Mouse (Mus musculus): ENCODE results near the gene Dync1li1. TPM values are rescaled to one million over a fixed set of nuclear protein-coding genes. Genes with fewer than 3 reads are reported as not detected.

Dync1li1 gene
- polyA plus RNA-seq, 2 experiments from 2014 or later: 45.1 to 46.5 TPM

DNA sequence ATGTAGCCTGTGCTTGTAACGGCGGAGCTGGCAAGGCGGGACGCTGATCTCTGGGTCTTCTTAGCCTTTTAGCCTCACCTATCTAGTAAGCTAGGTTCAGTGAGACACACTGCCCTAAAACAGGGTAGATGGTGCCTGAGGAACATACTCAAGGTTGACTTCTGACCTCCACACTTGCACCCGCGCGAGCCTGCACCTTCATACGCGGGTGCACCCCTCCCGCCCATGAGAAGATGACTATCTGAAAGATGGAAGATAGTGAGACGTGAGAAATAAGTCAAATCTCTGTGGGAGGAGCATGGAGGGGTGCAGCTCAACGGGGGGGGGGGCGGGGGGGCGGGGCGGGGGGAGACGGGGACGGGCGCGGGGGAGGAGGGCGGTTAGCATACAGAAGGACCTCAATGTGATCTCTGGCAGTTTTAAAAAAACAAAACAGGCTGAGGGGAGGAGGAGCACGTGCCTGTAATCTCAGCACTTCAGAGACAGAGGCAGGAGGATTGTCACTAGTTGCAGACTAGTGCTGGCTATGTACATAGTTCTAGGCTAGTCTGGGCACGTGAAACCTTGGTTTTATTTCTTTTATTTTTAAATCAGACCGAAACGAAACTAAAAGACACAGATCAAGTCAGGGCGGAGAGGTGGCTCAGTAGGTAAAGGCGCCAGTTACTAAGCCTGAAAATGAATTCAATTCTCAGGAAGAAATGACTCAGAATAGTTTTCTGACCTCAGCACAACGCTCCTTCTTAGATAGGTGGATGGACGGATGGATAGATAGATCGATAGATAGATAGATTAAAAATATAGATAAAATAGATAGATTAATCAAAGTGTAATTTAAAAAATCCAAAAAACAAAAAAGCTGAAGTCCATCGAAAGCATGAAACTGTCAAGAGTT, 41.6 kb downstream of the Dync1li1 start:
- peak; percentile 47 for ATAC-seq

DNA sequence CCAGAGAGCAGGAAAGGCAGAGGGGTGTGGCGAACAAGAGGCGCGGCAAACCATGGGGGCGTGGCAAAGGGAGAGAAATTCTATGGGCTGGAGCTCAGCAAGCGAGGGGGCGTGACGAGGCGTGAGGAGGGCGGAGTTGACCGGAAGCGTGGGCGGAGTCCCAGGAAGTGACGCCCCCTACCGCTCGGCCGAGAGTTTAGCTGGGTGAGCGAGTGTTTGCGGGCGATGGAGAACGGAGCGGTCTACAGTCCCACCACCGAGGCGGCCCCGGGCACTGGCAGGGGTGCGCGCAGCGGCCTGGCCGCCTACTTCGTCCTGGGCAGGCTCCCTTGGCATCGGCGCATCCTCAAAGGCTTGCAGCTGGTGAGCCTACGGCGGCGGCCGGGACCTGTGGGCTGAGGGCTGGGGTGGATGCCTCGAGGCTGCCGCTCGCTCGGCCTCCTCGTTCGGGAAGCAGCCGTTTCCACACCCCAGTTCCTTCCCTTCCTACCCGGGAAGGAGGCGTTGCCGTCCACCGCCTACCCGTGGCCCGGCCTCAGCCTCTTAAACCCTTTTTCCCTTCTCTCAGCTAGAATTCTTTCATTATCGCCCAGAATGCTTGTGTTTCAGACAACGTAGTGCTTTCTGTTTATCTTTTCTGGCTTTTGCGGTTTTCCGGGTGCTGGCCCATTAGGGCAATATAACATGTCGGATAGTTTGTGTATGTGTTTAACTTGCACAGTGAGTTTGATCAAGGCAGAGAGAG, 42.6 kb downstream of the Dync1li1 start, which contains the start of gene Cmtm6:
Cmtm6 (plus strand) TSS at position 106 of the 745 bp plus-strand sequence.
- peak; percentile 78 for ATAC-seq

DNA sequence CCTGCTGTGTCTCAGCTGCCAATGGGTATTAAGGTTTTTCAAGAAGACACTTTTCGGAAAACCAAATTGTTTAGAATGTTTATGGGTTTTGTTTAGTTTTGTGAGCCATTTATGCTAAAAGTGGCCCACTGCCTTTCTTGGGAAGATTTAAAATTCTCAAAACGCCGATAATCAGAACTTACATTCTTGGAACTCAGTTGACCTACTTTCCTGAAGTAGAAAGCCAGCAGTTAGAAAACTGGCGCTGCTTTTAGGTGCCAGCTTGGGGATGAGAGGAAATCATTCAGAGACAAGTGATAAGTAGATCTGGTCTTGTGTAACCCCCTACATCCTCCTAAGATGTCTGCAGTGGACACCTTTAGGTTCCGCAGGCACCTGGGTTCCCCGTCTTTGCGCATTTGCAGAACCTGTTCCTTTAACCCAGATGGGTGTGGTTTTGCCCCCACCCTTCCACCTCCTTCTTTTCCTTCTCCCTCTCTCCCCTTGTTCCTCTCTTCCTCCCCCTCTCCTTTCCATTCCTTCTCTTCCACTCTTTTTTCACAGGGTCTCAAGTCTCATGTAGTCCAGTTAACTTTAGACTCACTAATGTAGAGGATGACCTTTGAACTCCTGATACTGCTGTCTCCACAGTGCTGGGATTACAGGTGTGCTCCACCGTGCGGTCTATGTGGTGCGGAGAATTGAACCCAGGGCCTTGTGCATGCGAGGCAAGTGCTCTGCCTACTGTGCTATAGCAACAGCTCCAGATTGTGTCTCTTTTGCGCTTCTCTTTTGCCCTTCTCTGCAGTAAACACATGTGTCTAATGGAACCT, 43.5 kb downstream of the Dync1li1 start:
- ATAC-seq: no peak

DNA sequence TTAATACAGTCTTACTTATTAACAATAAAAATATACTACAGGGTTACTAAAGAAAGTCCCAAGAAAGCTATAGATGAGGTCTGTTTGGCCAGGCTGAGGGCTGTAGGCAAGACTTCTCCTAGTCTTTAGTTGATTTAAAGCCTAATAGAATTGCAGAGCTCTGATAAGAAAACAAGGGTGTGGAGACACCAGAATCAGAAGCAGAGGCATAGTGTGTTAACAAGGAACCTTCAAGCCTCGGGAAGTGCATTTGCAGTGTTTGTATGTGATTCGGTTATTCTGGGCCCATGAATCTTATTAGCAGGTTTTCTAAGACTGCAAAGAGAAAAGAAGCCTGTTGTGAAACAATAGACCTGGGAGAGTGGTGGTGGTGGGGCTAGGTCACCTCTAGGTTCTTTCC, 44.6 kb downstream of the Dync1li1 start:
- no peak for ATAC-seq

DNA sequence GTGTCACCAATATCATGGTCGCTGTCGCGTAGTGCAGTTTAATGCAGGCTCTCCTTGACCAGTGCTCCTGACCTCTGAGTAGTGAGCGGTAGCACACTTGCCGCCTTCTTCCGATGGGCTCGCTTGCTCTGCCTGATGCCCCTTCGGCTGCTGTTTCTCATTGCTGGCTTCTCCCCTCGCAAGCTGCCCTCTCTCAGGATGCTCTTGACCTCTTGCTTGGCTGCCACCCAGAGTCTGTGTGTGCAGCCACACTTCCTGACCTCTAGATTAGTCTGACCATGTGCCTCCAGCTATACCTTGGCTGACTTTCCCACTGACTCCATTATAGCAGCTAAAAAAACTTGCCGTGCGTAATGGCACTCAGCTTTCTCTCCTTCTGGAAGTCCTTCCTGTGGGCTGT, 47.9 kb downstream of the Dync1li1 start:
- ATAC-seq: no peak

DNA sequence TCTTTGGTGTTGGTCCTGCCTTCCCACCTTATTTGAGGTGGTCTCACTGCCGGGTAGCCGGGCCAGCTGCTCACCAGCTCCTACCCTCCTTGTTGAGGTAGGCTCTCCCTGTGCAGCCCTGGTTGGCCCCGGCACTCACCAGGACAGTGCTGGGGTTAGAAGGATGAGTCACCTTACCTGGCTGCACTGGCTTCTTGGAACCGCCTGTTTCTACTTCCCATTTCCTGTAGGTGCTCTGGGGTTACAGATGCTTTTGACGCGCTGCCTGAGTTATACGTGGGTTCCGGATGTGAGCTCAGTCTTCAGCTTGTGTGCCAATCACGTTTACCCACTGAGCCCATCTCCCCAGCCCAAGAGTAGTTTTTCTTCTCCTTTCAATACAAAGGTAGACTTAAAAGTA, 51.7 kb downstream of the Dync1li1 start:
- peak; percentile 87 for ATAC-seq

DNA sequence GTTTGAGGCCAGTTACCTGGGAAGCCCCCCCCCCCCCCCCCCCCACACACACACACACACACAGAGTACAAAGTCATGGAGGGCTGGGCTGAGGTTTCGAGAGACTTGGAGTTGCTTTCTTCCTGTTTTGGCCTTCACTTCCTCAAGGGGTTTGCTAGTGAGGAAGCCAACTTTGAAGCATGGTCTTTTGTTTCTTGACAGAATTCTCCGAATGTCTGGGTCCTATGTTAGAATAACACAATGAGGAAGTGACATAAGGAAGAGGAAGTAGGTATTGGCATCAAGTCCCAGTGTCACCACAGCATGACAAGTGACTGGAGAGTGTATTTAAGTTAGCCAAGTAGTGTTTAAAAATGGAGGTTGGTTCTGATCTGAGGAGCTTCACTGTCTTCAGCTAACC, 54.1 kb downstream of the Dync1li1 start:
- ATAC-seq: peak; percentile 69

DNA sequence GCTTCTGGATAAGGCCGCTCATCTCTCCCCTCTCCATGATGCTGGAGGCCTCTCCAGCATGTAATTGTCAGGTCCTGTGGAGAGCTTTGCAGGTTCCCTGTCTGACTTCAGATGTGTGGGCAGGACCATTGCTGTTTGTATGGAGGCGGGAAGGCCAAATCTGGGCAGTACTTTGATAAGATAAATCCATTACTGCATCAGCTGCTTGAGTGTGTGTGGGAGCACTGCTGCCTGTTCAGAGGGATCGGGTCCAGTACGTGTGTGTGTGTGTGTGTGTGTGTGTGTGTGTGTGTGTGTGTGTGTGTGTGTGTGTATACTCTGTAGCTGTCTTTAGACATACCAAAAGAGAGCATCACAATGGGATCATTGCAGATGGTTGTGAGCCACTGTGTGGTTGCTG, 56.6 kb downstream of the Dync1li1 start:
- no peak for ATAC-seq

DNA sequence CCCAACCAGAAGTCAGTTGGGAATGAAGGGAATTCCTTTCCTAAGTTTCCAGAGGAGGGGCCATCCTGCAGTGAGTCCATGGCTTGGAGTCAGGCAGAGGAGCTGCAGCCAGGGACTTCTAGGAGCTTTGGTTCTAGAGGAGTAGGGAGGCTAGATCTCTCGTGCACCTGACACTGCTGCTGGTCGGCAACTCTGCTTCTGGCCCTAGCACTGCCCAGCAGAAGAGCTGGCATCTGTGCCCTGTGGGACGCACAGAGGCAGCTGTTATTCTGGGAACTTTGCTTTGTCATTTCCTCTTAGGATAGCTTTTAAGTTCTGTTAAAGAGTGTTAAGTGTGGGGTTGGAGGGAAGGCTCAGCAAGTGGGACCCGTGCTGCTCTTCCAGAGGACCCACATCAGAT, 57.1 kb downstream of the Dync1li1 start:
- ATAC-seq: no peak

DNA sequence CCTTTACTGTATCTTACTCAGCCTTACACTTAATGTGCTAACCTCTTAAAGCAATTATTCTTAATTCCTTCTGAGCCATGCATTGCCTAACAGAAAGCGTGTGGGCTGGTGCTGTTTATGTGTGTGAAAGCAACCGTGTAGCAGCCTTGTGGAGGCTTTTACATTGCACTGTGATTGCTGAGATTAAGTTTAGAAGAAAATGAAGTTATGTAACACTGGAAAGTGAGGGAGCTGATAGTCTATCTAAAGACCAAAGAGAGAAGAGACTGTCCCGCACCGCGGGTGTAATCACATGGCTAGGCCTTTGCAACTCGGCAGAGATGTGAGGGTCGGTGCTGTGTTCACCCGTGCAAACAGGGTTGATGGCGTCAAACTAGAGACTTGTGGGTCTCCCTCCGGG, 58.4 kb downstream of the Dync1li1 start:
- no peak for ATAC-seq

DNA sequence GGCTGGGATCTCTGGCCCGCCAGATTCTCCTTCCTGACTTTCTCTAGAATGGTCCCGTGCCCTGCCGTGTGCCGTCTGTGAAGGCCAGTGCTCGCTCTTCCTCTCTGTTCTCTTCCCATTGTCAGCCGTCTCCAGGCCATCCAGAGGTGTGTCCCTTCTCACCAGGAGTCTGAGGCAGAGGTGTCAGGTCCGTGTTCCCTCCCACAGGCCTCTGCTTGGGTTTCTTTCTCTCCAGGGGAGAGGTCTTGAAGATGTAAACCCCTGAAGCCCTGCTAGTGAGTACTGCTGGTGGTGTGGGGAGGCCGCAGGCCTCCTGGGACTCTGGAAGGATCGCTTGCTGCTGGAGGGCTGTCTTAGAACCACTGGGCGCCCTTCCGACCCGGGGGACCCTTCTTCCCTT, 58.9 kb downstream of the Dync1li1 start:
- ATAC-seq: no peak

DNA sequence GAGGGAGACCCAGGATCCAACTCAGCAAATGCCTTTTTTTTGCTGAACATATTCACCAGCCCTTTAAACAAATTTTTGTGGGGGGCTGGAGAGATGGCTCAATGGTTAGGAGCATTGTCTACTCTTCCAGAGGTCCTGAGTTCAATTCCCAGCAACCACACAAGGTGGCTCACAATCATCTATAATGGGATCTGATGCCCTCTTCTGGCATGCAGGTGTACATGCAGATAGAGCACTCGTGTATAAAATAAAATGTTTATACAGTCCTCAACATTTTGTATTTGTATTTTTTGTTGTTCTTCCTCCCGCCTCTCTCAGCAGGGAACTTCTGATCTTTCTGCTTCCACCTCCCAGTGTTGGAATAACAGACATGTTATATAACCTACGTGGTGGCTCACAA, 63.0 kb downstream of the Dync1li1 start:
- ATAC-seq: no peak

DNA sequence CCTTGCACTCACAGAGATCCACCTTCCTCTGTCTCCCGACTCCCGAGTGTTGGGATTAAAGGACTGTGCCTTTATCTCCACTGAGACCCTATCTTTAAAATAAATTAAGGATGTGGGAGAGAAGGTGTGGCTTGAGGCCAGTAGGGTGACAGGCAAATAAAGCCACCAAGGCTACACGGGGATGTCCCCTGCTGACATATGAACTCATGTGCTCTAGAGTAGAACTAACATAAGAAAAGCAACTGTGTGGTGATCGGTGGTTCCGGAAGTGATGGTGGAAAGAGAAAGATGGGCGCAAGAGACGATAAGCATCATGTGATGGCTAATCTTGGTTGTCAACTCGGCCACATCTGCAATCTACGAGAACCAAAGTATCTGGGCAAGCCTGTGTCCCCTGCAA, 63.7 kb downstream of the Dync1li1 start:
- ATAC-seq: peak; percentile 66

DNA sequence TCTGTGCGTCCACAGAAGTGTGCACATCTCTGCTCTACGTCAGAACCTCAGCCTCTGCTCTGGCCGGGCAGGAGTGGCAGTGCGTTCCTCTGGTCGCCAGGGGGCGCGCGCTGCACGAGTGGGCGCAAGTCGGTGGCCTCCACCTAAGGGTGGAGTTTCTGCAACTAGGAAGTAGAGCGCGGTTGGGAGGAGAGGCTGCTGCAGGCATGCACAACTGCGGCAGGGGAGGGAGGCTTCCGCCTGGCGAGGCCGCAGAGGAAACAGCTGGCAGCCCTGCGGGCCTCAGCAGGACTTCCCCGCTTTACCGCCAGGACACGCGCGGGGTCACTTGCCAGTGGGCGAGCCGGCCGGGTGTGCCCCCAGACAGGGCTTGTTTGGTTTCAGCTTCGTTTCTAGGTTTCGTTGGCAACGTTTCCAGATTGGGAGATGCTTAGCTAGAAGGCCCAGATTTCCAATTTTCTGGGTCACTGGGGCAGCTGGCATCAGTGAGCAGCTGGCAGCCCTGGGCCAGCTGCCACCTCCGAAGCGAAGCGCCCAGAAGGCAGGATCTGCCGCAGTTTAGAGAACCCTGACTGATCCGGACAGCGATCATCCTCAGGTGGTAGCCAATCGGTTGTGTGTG, 64.4 kb downstream of the Dync1li1 start:
- ATAC-seq: peak; percentile 91

DNA sequence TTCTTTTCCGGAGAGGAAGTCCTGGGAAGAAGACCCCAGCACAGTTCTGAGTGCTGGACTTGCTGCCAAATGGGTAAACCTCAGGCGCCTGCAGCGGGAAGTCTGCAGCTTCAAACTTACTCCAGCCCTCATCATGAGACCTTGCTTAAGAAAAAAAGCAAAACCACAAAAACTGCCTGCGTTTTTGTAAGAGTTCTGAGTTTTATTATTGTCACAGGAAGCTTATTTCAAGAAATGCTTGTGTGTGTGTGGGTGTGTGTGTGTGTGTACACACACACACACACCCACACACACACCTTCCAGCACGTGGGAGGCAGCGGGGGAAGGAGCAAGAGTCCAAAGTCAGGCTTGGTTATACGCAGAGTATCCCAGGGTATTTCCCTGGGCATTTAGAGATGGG, 69.7 kb downstream of the Dync1li1 start:
- ATAC-seq: peak; percentile 72

DNA sequence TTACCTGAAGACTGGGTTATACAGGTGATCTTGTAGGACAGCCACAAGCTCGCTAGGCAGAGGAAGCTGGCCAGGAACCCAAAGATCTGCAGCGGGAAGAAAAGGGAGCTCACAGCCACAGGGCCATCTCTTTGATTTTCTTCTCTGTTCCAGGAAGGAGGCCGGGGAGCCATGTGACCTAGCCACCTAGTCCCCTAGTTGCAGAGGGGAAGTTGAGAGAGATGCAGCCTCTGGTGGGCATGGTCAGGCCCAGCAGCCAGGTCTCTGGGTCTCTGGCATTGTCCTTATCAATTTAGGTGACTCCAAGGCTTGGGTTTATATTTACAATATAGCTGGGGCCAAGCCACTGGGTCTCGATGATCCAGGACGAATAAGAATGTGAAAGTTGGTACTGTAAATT, 70.2 kb downstream of the Dync1li1 start:
- no peak for ATAC-seq

DNA sequence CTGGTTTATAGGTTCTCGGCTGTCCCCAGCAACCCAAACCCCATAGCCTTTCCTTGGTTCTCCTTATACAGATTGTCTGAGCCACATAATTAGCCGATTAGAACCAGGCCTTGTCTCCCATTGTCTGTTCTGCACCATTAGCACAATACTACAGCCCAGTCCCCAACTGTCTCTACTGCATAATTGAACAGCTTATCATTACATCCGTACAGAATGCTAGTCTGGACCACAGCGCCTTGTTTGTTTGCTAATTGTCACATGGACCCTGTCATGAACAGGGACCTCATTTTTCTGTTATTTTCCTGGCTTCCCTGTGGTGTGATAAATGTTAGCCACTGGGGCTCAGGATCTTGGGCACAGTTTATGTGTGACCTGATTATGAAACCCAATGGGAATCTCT, 71.3 kb downstream of the Dync1li1 start:
- no peak for ATAC-seq

DNA sequence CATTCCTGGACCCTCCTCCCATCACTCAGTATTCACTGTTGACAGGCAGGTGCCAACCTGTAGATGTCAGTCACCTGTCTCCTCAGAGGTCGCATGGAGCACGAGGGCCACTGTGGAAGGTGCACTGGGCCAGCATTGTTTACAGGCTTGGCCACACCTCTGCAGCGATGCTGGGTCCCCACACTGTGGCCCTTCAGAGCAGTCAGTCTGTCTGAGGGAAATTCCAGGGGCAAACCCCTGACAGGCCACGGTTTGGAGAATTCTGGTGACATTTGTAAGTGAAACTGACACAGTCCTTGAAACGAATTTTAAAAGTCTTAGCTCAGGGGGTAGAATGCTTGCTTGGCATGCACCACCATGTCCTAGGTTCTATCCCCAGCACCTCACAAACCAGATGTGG, 71.8 kb downstream of the Dync1li1 start:
- ATAC-seq: peak; percentile 37

DNA sequence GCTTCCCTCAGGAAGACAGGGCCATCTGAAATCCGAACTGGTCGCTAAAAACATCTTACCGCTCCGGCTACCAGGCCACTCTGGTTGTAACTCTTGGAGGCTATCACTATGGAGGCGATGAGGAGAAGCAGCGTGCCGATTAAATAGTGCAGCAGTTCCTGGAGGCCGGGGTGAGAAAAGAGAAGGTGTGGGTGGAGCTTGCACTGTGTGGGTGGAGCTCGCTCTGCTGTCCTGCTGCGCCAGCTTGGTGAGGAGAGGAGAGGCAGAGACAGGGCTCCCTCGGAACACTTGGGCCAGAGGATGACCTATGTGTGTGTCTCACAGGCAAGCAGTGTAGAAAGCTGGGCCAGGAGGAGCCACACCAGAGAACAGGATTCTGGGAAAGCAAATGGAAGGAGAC, 73.3 kb downstream of the Dync1li1 start:
- ATAC-seq: no peak

DNA sequence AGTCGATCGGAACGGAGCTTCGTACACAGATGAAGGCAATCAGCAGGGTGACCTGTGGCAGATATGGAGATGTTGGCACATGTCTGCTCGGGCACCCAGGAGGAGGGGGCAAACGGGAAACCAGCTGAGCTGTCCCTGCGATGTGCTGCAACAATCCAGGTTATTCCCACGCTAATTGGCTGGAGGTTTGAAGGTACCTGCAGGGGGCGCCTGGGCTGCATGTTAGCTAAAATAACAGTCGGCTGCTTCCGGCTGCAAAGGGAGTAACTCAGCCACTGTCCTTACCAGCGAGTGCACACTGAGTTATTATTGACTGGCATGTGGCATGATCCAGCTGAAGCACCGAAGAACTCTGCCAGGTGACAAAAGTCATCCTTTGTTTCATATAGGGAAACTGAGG, 74.8 kb downstream of the Dync1li1 start:
- no peak for ATAC-seq

DNA sequence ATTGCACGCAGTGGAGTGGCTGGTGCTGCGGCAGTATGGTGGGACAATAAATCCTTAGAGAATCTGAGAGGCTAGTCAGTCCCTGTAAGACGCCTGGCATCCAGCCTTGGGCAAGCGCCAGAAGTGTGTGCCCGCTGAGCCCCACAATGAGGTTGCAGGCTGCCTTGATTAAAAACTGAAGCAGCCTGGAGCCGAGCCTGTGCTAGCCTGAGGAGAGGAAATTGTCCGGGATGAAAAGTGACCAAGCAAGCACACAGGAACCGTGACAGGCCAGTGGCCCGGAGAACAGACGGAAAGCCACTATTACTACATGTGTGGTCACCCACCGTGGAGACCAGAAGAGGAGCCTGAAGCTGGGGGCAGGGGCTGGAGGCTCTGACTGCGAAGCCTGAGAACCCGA, 78.4 kb downstream of the Dync1li1 start:
- no peak for ATAC-seq

DNA sequence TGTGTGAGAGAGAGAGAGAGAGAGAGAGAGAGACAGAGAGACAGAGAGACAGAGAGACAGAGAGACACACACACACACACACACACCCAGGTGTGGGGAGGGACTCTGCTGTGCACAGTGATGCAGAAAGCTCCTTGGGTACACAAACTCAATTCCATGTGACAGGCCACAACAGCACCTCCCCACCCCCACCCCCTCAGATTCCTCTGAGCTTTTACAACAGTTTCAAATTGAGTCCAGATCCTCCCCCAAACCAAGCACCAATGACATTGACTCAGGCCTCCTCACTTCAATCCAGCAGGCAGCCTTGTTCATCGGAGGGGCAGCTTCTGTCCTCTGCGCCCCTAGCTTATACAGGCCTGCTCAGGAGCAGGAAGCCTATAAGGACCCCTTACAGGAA, 78.9 kb downstream of the Dync1li1 start:
- ATAC-seq: no peak

DNA sequence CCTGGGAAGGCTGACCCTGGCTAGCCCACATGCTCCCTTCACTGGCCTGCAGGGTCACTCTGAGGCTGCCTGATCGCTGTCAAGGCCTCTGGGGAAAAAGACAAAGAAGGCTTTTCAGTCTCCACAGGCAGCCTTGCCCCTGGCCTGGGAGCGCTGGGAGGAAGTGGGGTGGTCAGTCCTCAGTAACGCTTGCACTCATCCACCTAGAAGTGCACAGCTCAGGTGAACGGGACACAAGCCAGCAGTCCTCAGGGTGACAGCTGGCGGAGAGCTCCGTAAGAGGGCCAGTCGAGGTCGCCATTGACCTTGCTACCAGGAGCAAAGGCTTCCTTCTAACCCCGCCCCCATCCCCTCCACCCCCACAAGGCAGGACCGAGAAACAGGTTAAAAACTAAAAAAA, 79.5 kb downstream of the Dync1li1 start:
- no peak for ATAC-seq

Data from CD4-positive, CD25-positive, alpha-beta regulatory T cell, adult 4 months (primary cell).